Mouse (Mus musculus) G1E (cell line): ENCODE data around the gene 2300009A05Rik. TPM values are rescaled to one million over a fixed set of nuclear protein-coding genes. Genes with fewer than 3 reads are reported as not detected.
A peak's percentile ranks its signal among the peaks of the same experiment; 100 is the strongest.

ENCODE experiments used
- ATAC-seq: 2 replicates; pipeline ENCODE4 v1.8.0; 2016; ENCODE audit warnings: mild to moderate bottlenecking; ENCODE audit not compliant: insufficient number of reproducible peaks, poor library complexity, low FRiP score, severe bottlenecking; ENCODE audit errors: extremely low read depth
- DNase-seq: peaks from one replicate; pipeline ENCODE4 v3.0.0; 2012; ENCODE audit warnings: low spot score
- H3K27me3 ChIP-seq: 2 replicates; pipeline ENCODE4 v1.6.1; 2012; ENCODE audit warnings: mild to moderate bottlenecking, low read length, inconsistent platforms; ENCODE audit not compliant: insufficient read depth
- H3K36me3 ChIP-seq: replicated peaks from 2 replicates; pipeline ENCODE3; 2012; ENCODE audit warnings: mild to moderate bottlenecking, inconsistent platforms
- H3K4me1 ChIP-seq: 2 replicates; pipeline ENCODE4 v1.6.1; 2012; ENCODE audit warnings: low read depth, low read length, inconsistent platforms, mixed read lengths; ENCODE audit not compliant: insufficient read depth
- H3K4me3 ChIP-seq: 2 replicates; pipeline ENCODE4 v1.5.1; 2012; ENCODE audit warnings: low read depth, mild to moderate bottlenecking, inconsistent platforms, low read length, moderate library complexity, mixed read lengths
- H3K9me3 ChIP-seq: replicated peaks from 2 replicates; pipeline ENCODE4 v1.6.1; 2012; ENCODE audit warnings: inconsistent platforms
- CTCF ChIP-seq: IDR thresholded peaks from 2 replicates; pipeline ENCODE4 v1.5.1; 2012; ENCODE audit warnings: low read depth, low read length, inconsistent platforms, mixed read lengths
- GATA1 ChIP-seq: IDR thresholded peaks from 2 replicates; pipeline ENCODE4 v1.6.1; 2012; ENCODE audit warnings: borderline replicate concordance, low read length, inconsistent platforms, mixed read lengths
- GATA2 ChIP-seq: IDR thresholded peaks from 2 replicates; pipeline ENCODE4 v1.6.1; 2012; ENCODE audit warnings: low read depth, low read length, inconsistent platforms, borderline replicate concordance
- POLR2AphosphoS5 ChIP-seq: IDR thresholded peaks from 2 replicates; pipeline ENCODE4 v1.6.1; 2012; ENCODE audit warnings: low read depth, low read length, inconsistent platforms; ENCODE audit not compliant: insufficient replicate concordance
- TAL1 ChIP-seq: conservative IDR thresholded peaks from 2 replicates; pipeline ENCODE4 v1.6.1; 2012; ENCODE audit warnings: low read depth, low read length, inconsistent platforms, mixed read lengths
- polyA plus RNA-seq: library from polyadenylated mRNA; stranded (reverse); fragments of >175 nt; gene quantifications from 2 replicates; pipeline ENCODE4 v1.2.3, GENCODE M21; 2012
- total RNA-seq, 2 experiments: library from RNA; stranded (forward) in 1 of 2; stranded (reverse) in 1 of 2; fragments of 200-1000 nt in 1 of 2; fragments of >200 nt in 1 of 2; fragmentation: Nextera tagmentation in 1 of 2; gene quantifications; 2 replicates each; pipeline ENCODE4 v1.2.3; 2014 to 2017

Gene 2300009A05Rik
- total and polyA plus RNA-seq, 3 experiments: 11.0 to 57.7 (median 19.6) TPM

DNA sequence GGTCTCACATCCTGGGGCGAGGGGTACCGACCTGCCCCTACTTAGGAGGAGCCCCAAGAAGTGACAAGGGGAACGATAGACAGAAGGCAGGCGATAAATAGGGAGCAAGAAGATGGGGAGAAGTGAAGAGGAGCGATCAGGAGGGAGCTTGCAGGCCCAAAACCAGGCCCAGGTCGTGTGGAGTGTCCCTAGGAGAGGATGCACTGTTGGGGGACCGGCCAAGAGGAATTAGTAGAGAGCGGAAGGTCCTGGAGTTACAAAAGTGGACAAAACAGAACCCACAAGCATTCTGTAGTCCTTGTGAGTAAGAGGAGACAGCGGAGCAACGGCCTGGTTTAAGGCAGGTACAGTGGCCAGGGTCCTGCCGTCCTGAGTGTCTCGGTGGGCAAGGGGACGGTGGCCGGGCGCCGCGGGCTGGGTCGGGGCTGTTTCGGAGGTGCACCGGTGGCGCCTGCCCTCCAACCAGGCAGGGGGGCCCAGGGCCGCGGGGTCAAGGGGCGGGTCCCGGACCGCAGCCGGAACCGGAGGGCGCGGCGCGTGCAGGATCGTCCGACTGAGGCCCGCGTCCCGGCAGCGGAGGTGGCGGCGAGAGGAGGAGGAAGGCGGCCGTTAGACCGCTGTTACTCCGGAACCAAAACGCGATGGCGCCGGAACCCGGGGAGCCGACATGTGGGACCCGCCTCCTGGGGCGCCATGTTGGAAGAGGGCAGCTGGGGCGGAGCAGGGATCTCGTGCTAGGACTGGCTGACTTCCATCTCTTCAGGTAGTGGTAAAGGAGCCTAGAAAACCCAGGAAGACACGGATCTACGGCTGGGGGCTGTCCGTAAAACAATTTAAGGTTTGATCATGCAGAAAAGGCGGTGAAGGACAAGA lies 21.5 kb downstream of the 2300009A05Rik start, which contains the start of gene Map2k5:
Gene Map2k5 (minus strand): TSS at position 633 of the 873 bp plus-strand sequence.
- TF ChIP-seq CTCF (no peak), GATA2 (no peak), POLR2AphosphoS5 (no peak), GATA1 (no peak), TAL1 (no peak)
- peak; percentile 75 for DNase-seq
- Histone ChIP-seq H3K27me3 (no peaks in the 10 kb centered on the region), H3K4me1 (peaks cover 56% of the 10 kb centered on the region), H3K9me3 (no peaks in the 10 kb centered on the region), H3K36me3 (peaks cover 32% of the 10 kb centered on the region), H3K4me3 (peak within 1 kb of the TSS; percentile 82)
- peak; percentile 85 for ATAC-seq

DNA sequence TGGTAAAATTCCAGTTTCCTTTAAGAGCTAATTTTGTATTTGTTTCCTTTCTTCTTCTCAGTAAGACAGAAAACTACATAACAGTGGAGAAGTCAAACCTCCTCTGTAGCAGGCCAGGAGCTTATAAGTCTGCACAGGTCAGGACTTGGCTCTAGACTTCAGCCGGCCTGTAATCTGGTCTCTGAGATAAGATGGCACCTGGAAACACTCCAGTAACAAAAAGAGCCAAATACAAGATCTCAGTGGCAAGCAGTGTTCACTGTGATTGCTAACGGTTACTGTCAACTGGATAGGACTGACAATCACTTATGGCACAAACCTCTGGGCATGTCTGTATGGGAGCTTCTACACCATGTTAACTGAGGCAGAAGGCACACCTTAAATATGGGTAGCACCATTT lies 25.7 kb downstream of the 2300009A05Rik start:
- Histone ChIP-seq H3K27me3 (no peaks in the 10 kb centered on the region), H3K9me3 (no peaks in the 10 kb centered on the region), H3K4me3 (no peak overlapping the region; the same call in 1 of the 2 replicates), H3K36me3 (peaks cover 71% of the 10 kb centered on the region), H3K4me1 (peaks cover 51% of the 10 kb centered on the region)
- ATAC-seq (no peak), DNase-seq (no peak)
- 0 out of 2 replicates have a peak, but pooled peaks have one; percentile 22 for TF ChIP-seq TAL1
- TF ChIP-seq POLR2AphosphoS5: no peak

DNA sequence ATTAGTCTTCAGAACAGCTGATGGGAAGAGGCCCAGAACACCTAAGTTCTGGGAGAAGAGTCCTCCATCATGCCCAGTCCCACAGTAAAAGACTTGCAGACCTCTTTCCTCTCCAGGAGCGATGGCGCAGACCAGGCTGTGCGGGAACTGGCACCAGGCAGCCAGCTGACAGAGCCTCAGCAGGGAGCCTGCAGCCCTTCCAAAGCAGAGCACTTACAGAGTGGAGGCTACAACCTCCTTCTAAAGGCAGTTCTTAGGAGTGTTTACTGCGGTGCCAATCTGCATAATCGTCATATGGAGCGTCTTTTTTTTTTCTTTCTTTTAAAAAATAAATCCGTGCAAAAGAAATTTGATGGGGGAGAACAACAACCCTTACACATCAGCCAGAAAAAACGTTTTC lies 26.5 kb downstream of the 2300009A05Rik start:
- Histone ChIP-seq H3K4me1 (peaks cover 50% of the 10 kb centered on the region), H3K27me3 (no peaks in the 10 kb centered on the region), H3K9me3 (no peaks in the 10 kb centered on the region), H3K4me3 (no peak overlapping the region; the same call in 1 of the 2 replicates), H3K36me3 (peaks cover 79% of the 10 kb centered on the region)
- no peak for DNase-seq
- TF ChIP-seq CTCF (no peak), GATA2 (no peak), TAL1 (no peak), GATA1 (no peak), POLR2AphosphoS5 (no peak)
- ATAC-seq: no peak

DNA sequence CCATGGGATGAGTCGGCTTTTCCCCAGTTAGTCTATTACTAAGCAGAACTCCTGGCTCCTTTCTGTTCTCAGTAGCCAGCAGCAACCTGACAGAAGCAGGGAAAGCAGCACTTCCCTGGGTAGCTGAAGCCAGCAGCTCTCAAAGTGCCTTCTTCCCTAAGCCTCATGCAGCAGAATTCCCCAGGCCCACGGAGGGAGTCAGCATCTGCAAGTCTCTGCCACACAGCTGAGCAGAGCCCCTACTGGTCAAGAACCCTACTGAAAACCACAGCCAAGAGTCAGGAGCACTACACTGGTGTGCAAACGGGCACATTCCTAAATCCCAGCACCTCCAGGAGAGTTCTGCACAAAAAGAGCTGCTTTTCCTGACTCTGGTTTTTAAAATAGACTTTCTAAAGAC lies 38.6 kb downstream of the 2300009A05Rik start:
- no peak for TF ChIP-seq GATA1
- TF ChIP-seq CTCF: no peak
- TF ChIP-seq POLR2AphosphoS5: no peak
- TF ChIP-seq TAL1: no peak
- TF ChIP-seq GATA2: no peak

DNA sequence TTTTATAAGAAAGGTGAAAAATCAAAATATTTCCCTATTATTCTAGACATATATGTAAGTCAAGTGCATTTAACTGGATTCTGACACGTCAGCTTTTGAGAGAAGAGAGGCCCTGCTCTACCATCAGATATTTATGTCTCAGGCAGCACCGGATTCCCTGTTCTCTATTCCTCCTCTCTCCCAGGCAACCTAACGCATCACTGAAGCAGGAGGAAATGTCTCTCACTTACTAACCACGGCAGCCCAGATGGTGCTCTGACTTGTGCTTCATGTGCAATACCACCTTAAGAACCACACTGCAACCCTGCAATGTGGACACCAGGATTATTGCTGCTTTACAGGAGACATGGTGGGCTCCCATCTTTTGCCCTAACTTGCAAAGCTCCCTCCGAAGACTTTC lies 40.0 kb downstream of the 2300009A05Rik start:
- H3K36me3 ChIP-seq: peaks cover 74% of the 10 kb centered on the region
- H3K9me3 ChIP-seq: no peaks in the 10 kb centered on the region
- H3K4me3 ChIP-seq: no peak overlapping the region
- TF ChIP-seq TAL1: no peak
- no peak for TF ChIP-seq GATA2
- TF ChIP-seq GATA1: no peak
- no peak for TF ChIP-seq CTCF
- no peak for TF ChIP-seq POLR2AphosphoS5
- peaks cover 14% of the 10 kb centered on the region for H3K4me1 ChIP-seq
- no peaks in the 10 kb centered on the region for H3K27me3 ChIP-seq
- no peak for DNase-seq
- ATAC-seq: no peak

More for the DNA sequence above, 38.6 kb downstream of the 2300009A05Rik start:
- Histone ChIP-seq H3K27me3 (no peaks in the 10 kb centered on the region), H3K4me1 (peaks cover 14% of the 10 kb centered on the region), H3K9me3 (no peaks in the 10 kb centered on the region), H3K36me3 (peaks cover 68% of the 10 kb centered on the region), H3K4me3 (no peak overlapping the region)
- no peak for ATAC-seq
- DNase-seq: no peak

DNA sequence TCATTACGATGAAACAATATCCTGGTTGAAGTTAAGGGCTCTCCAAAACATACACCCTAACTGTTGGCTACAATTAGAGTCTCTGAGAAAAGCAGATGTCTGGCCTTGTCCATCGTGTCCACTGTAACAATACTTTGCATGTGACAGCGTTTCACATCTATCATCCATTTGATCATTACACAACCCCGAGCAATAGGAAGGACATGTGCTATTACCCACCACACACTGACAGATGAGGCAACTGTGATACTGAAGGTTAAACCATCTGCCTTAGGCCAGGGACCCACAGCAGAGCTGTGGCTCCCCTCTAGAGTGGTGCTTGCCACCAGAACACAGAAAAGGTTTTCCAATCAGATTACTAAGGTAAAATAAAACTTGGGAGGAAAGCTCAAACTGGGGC lies 42.3 kb downstream of the 2300009A05Rik start:
- H3K36me3 ChIP-seq: peaks cover 56% of the 10 kb centered on the region

More for the DNA sequence above, 42.3 kb downstream of the 2300009A05Rik start:
- H3K27me3 ChIP-seq: no peaks in the 10 kb centered on the region
- ATAC-seq (no peak), DNase-seq (no peak)
- peaks cover 11% of the 10 kb centered on the region for H3K4me1 ChIP-seq
- no peaks in the 10 kb centered on the region for H3K9me3 ChIP-seq
- TF ChIP-seq GATA2: no peak
- no peak for TF ChIP-seq TAL1
- no peak for TF ChIP-seq POLR2AphosphoS5
- TF ChIP-seq CTCF: no peak
- no peak for TF ChIP-seq GATA1
- H3K4me3 ChIP-seq: no peak overlapping the region
